In genomic region chr6:6207395-6207794, GRCm38 (mm10) we compare ENCODE assay signal across 15 mouse cellular contexts. TPM values are rescaled to one million over a fixed set of nuclear protein-coding genes. Genes with fewer than 3 reads are reported as not detected.
DNase-seq lines count a peak whose midpoint lies in the region; ATAC-seq and TF ChIP-seq lines count a peak whose summit lies in the region.
"Had no signal": no experiment of that assay in that cellular context is flagged by ENCODE, and none has a peak within 500 bp of the region (broad histone marks: within the 10 kb centered on the region; RNA-seq: fewer than 3 reads in every experiment).

No protein-coding gene starts in this region.

- no peak for TF ChIP-seq CTCF in heart, adult 2 months (IDR thresholded peaks at IDR 0.05)
- TF ChIP-seq CTCF in G1E (IDR thresholded peaks at IDR 0.05; ENCODE audit: low read depth, low read length), result no peak

- H3K9ac ChIP-seq in heart, adult 2 months (ENCODE audit: low read depth, low read length), result no peak overlapping the region
- H3K9ac ChIP-seq: limb, embryonic 12.5 days; midbrain, embryonic 12.5 days had no signal

- peak; percentile 49; the same call in 1 of the 2 replicates for ATAC-seq in G1E (ENCODE audit: extremely low read depth, insufficient number of reproducible peaks, low FRiP score, poor library complexity, severe bottlenecking)
- peak; percentile 46; the same call in 1 of the 2 replicates for ATAC-seq in megakaryocyte progenitor cell, adult 5-6 weeks (replicated peaks; ENCODE audit: poor library complexity)

- no peaks in the 10 kb centered on the region for H3K9me3 ChIP-seq in G1E (replicated peaks)
- no peaks in the 10 kb centered on the region for H3K9me3 ChIP-seq in limb, embryonic 10.5 days (replicated peaks)
- H3K9me3 ChIP-seq: limb, embryonic 12.5 days; midbrain, embryonic 12.5 days had no signal

- H3K79me2 ChIP-seq in heart, adult 2 months (replicated peaks; ENCODE audit: control insufficient read depth, insufficient read depth, low read length), result 0 out of 2 replicates have a peak, but pooled peaks cover 2% of the 10 kb centered on the region

- H3K27ac ChIP-seq in heart, adult 2 months, result peak overlapping the region; percentile 69
- H3K27ac ChIP-seq in limb, embryonic 10.5 days, result no peak overlapping the region
- H3K27ac ChIP-seq: limb, embryonic 12.5 days; midbrain, embryonic 12.5 days had no signal

- no peak for TF ChIP-seq POLR2A in heart, adult 2 months (IDR thresholded peaks at IDR 0.05; ENCODE audit: insufficient read depth, low read depth, low read length)

- H3K4me3 ChIP-seq in heart, adult 2 months, result no peak overlapping the region
- no peak overlapping the region for H3K4me3 ChIP-seq in G1E (ENCODE audit: low read depth, low read length)
- no peak overlapping the region for H3K4me3 ChIP-seq in limb, embryonic 10.5 days
- H3K4me3 ChIP-seq: limb, embryonic 12.5 days; midbrain, embryonic 12.5 days; myocyte had no signal

- TF ChIP-seq EP300 in heart, adult 2 months (IDR thresholded peaks at IDR 0.05; ENCODE audit: insufficient read depth, low read depth, low read length), result no peak

- H3K36me3 ChIP-seq in heart, adult 2 months (ENCODE audit: control insufficient read depth, insufficient read depth, low read length), result peaks cover 3% of the 10 kb centered on the region
- H3K36me3 ChIP-seq in G1E (replicated peaks), result peaks cover 61% of the 10 kb centered on the region
- H3K36me3 ChIP-seq in limb, embryonic 10.5 days, result peaks cover 19% of the 10 kb centered on the region
- H3K36me3 ChIP-seq: limb, embryonic 12.5 days; midbrain, embryonic 12.5 days had no signal

- no peak for DNase-seq in heart, adult 2 months
- DNase-seq in heart, postnatal 10 days, result no peak
- no peak for DNase-seq in G1E (ENCODE audit: low spot score)
- peak; percentile 18 for DNase-seq in limb, embryonic 10.5 days (ENCODE audit: low spot score)
- no peak for DNase-seq in gastrocnemius, postnatal 36 days
- DNase-seq in right cerebral cortex, adult 18-20 months, result no peak
- no peak for DNase-seq in spleen, adult 12 weeks (ENCODE audit: low spot score)
- DNase-seq: cerebellum, adult 9-10 months; embryo, embryonic 11 days; kidney, postnatal 25 days; right cerebral cortex, postnatal 14 days had no signal

- H3K27me3 ChIP-seq in heart, adult 2 months (ENCODE audit: control insufficient read depth, insufficient read depth, low read length), result no peaks in the 10 kb centered on the region
- H3K27me3 ChIP-seq in G1E (ENCODE audit: insufficient read depth, low read length), result no peaks in the 10 kb centered on the region
- no peaks in the 10 kb centered on the region for H3K27me3 ChIP-seq in limb, embryonic 10.5 days (ENCODE audit: low read depth, poor library complexity, severe bottlenecking)
- H3K27me3 ChIP-seq: limb, embryonic 12.5 days; midbrain, embryonic 12.5 days had no signal

- 53% methylated on average over 1 of the region's 1 CpGs for WGBS in heart, adult 2 months
- WGBS in limb, embryonic 10.5 days, result 83% methylated on average over 1 of the region's 1 CpGs

- intact Hi-C loops in heart, adult 2 months (cut with DNase I), result no loop called here
- intact Hi-C loops in heart, postnatal 10 days (cut with DNase I), result no loop called here
- intact Hi-C loops in gastrocnemius, postnatal 36 days (cut with DNase I), result no loop called here

- H3K4me1 ChIP-seq in heart, adult 2 months (ENCODE audit: control insufficient read depth, insufficient read depth, low read length), result peaks cover 8% of the 10 kb centered on the region
- H3K4me1 ChIP-seq in G1E (ENCODE audit: insufficient read depth, low read depth, low read length), result peaks cover 28% of the 10 kb centered on the region
- H3K4me1 ChIP-seq in limb, embryonic 10.5 days, result peaks cover 15% of the 10 kb centered on the region
- H3K4me1 ChIP-seq: midbrain, embryonic 12.5 days had no signal

RNA-seq across cellular contexts. Expression of gene Slc25a13, which starts 9.6 kb away (rescaled TPM):
- 100 to 1,000 TPM; 121 to 146 TPM for total RNA-seq in heart, adult 2 months (2021)
- polyA plus RNA-seq in heart, adult 2 months (2012; rRNA removed), result 45.5 and 79.1 TPM in 2 replicates
- 10 to 100 TPM; 74.0 to 82.0 TPM for total RNA-seq in heart, postnatal 10 days (2021)
- total RNA-seq in G1E (2014; fragmentation: Nextera tagmentation) (24.6 and 26.7 TPM in 2 replicates), G1E (2017) (46.6 and 52.7 TPM in 2 replicates)
- 4.0 and 6.6 TPM in 2 replicates for polyA plus RNA-seq in G1E (2012)
- polyA plus RNA-seq in limb, embryonic 10.5 days (2016; fragmentation: Nextera tagmentation; extraction: Ambion mirVana), result 52.8 and 60.2 TPM in 2 replicates
- 25.0 and 27.5 TPM in 2 replicates for total RNA-seq in megakaryocyte progenitor cell, adult 5-6 weeks (2015)
- total RNA-seq in megakaryocyte progenitor cell, adult 5-6 weeks (2017), result 34.8 and 38.8 TPM in 2 replicates
- under 1 TPM; 0.74 to 0.84 TPM for total RNA-seq in gastrocnemius, postnatal 36 days (2021)

Comparison
In these comparisons a context has a peak if more than half of its experiments do, and no peak if none do; other contexts are left out.
1. RNA of gene Slc25a13, which starts 9.6 kb away (total RNA-seq): 121 to 146 TPM in heart, adult 2 months, 74.0 to 82.0 TPM in heart, postnatal 10 days, 24.6 to 52.7 TPM in G1E and 25.0 to 38.8 TPM in megakaryocyte progenitor cell, adult 5-6 weeks; 0.74 to 0.84 TPM in gastrocnemius, postnatal 36 days; every median in the first group is over 10 times any median in the second.